Comparison of ENCODE assay signal across 9 mouse cellular contexts in the genomic region with DNA sequence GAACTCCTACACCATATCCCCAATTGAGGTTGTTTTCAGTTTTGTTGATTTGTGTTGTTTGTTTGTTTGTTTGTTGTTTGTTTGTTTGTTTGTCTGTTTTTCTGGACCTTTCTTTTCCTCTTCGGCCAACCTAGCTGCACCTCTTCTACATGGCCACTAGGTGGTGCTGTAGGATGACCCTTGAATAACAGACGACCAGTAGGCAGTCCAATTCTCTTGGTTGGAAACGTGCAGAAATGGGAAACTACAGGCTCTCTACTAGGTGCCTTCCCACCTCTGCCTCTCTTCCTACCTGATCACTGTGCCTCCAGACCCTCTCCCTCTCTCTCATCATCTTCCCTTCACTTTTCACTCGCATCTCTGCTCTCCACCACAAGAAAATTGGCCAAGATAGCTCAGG. TPM values are rescaled to one million over a fixed set of nuclear protein-coding genes. Genes with fewer than 3 reads are reported as not detected.
DNase-seq lines count a peak whose midpoint lies in the region; ATAC-seq and TF ChIP-seq lines count a peak whose summit lies in the region.
"Had no signal": no experiment of that assay in that cellular context is flagged by ENCODE, and none has a peak within 500 bp of the region (broad histone marks: within the 10 kb centered on the region; RNA-seq: fewer than 3 reads in every experiment).

No protein-coding gene starts in this region.

- H3K4me3 ChIP-seq in heart, postnatal 0 days (ENCODE audit: low read depth, low read length), result no peak overlapping the region
- no peak overlapping the region for H3K4me3 ChIP-seq in forebrain, embryonic 11.5 days (ENCODE audit: low read depth, low read length)
- H3K4me3 ChIP-seq in midbrain, embryonic 10.5 days, result no peak overlapping the region
- H3K4me3 ChIP-seq: limb, embryonic 15.5 days had no signal

- H3K27me3 ChIP-seq in heart, postnatal 0 days (ENCODE audit: control insufficient read depth, insufficient read depth, low read length), result peaks cover 5% of the 10 kb centered on the region; the same call in 1 of the 2 replicates
- H3K27me3 ChIP-seq in forebrain, embryonic 11.5 days (ENCODE audit: control insufficient read depth, insufficient read depth, low read length), result no peaks in the 10 kb centered on the region
- no peaks in the 10 kb centered on the region for H3K27me3 ChIP-seq in midbrain, embryonic 10.5 days (ENCODE audit: low read depth, poor library complexity, severe bottlenecking)

- peak; percentile 39 for DNase-seq in heart, postnatal 0 days (ENCODE audit: low spot score)
- no peak for DNase-seq in heart, postnatal 25 days (ENCODE audit: low spot score)
- peak; percentile 19 for DNase-seq in c-Kit-positive CD71-negative TER-119-negative erythroid progenitor cells, embryonic 14.5 days (ENCODE audit: low read depth)
- DNase-seq in forebrain, embryonic 11.5 days (ENCODE audit: low spot score), result peak; percentile 60
- DNase-seq in kidney, postnatal 10 days, result peak; percentile 53
- DNase-seq in midbrain, embryonic 10.5 days (ENCODE audit: low spot score), result peak; percentile 30
- DNase-seq in testis, postnatal 14 days (ENCODE audit: low spot score), result peak; percentile 15

- H3K27ac ChIP-seq in heart, postnatal 0 days (ENCODE audit: low read depth), result no peak overlapping the region
- H3K27ac ChIP-seq in forebrain, embryonic 11.5 days (ENCODE audit: low read depth, low read length), result no peak overlapping the region
- no peak overlapping the region for H3K27ac ChIP-seq in midbrain, embryonic 10.5 days (replicated peaks)
- H3K27ac ChIP-seq: limb, embryonic 15.5 days had no signal

- TF ChIP-seq CTCF in heart, postnatal 0 days (IDR thresholded peaks at IDR 0.05; ENCODE audit: low read depth), result peak; percentile 96

- no peak overlapping the region for H3K9ac ChIP-seq in heart, postnatal 0 days (replicated peaks; ENCODE audit: low read depth, low read length)
- H3K9ac ChIP-seq in forebrain, embryonic 11.5 days (ENCODE audit: low read length), result no peak overlapping the region
- H3K9ac ChIP-seq: limb, embryonic 15.5 days had no signal

- no peaks in the 10 kb centered on the region for H3K36me3 ChIP-seq in heart, postnatal 0 days (replicated peaks; ENCODE audit: control insufficient read depth, insufficient read depth, low read length)
- no peaks in the 10 kb centered on the region for H3K36me3 ChIP-seq in forebrain, embryonic 11.5 days (ENCODE audit: control insufficient read depth, insufficient read depth, low read length)
- no peaks in the 10 kb centered on the region for H3K36me3 ChIP-seq in midbrain, embryonic 10.5 days
- H3K36me3 ChIP-seq: limb, embryonic 15.5 days had no signal

- WGBS in heart, postnatal 0 days, result 6% methylated on average over 4 of the region's 4 CpGs
- 2% methylated on average over 4 of the region's 4 CpGs for WGBS in forebrain, embryonic 11.5 days
- WGBS in midbrain, embryonic 10.5 days, result 8% methylated on average over 4 of the region's 4 CpGs

- peak overlapping the region; percentile 5; the same call in 1 of the 2 replicates for H3K4me2 ChIP-seq in heart, postnatal 0 days (ENCODE audit: low read depth, low read length)
- H3K4me2 ChIP-seq in forebrain, embryonic 11.5 days (ENCODE audit: low read depth, low read length, severe bottlenecking), result no peak overlapping the region
- H3K4me2 ChIP-seq: limb, embryonic 15.5 days had no signal

- H3K9me3 ChIP-seq in heart, postnatal 0 days (replicated peaks; ENCODE audit: control insufficient read depth, low read length), result no peaks in the 10 kb centered on the region
- H3K9me3 ChIP-seq in forebrain, embryonic 11.5 days (ENCODE audit: control insufficient read depth, low read length), result no peaks in the 10 kb centered on the region
- no peaks in the 10 kb centered on the region for H3K9me3 ChIP-seq in midbrain, embryonic 10.5 days (replicated peaks)
- H3K9me3 ChIP-seq: limb, embryonic 15.5 days had no signal

- ATAC-seq in heart, postnatal 0 days (ENCODE audit: insufficient read depth, low read depth), result no peak
- ATAC-seq in CD4-positive, CD25-positive, alpha-beta regulatory T cell, adult 4 months, result peak; percentile 33
- ATAC-seq in forebrain, embryonic 11.5 days (replicated peaks; ENCODE audit: low FRiP score), result peak; percentile 54

- intact Hi-C loops in heart, postnatal 25 days (cut with DNase I), result loop anchor here (2.0 to 10.0 kb wide), 5 partner anchors 55 to 373 kb away; a partner anchor contains a TSS

- no peak for TF ChIP-seq EP300 in heart, postnatal 0 days (IDR thresholded peaks at IDR 0.05; ENCODE audit: low read depth)

- H3K4me1 ChIP-seq in heart, postnatal 0 days (ENCODE audit: control insufficient read depth, insufficient read depth), result no peaks in the 10 kb centered on the region
- no peaks in the 10 kb centered on the region for H3K4me1 ChIP-seq in forebrain, embryonic 11.5 days (replicated peaks; ENCODE audit: control insufficient read depth, insufficient read depth, low read length)
- no peaks in the 10 kb centered on the region for H3K4me1 ChIP-seq in midbrain, embryonic 10.5 days
- H3K4me1 ChIP-seq: limb, embryonic 15.5 days had no signal

RNA-seq across cellular contexts. Expression of a gene that starts 6.9 kb away (rescaled TPM):
- 0.99 and 1.2 TPM in 2 replicates for total RNA-seq in heart, postnatal 0 days (2014; rRNA removed; ENCODE audit: low replicate concordance)
- polyA plus RNA-seq in heart, postnatal 0 days (2015; fragmentation: Nextera tagmentation; extraction: Ambion mirVana), result 0.01 and 0.07 TPM in 2 replicates
- total RNA-seq in heart, postnatal 25 days (2021), result 1 to 10 TPM; 1.4 to 2.0 TPM
- polyA plus RNA-seq in CD4-positive, CD25-positive, alpha-beta regulatory T cell, adult 4 months (2017; shearing (Covaris generic)), result under 1 TPM; 0.35 to 0.76 TPM
- 0.05 and 0.20 TPM in 2 replicates for polyA plus RNA-seq in forebrain, embryonic 11.5 days (2014; fragmentation: Nextera tagmentation; extraction: Ambion mirVana)
- 0.10 and 0.11 TPM in 2 replicates for polyA plus RNA-seq in midbrain, embryonic 10.5 days (2016; fragmentation: Nextera tagmentation; extraction: Ambion mirVana)

RNA-seq across cellular contexts. Expression of a gene that starts 58.1 kb away (rescaled TPM):
- 1.7 TPM in 1 of 2 replicates, not detected in the other for total RNA-seq in heart, postnatal 0 days (2014; rRNA removed; ENCODE audit: low replicate concordance)
- 0.10 and 0.19 TPM in 2 replicates for polyA plus RNA-seq in heart, postnatal 0 days (2015; fragmentation: Nextera tagmentation; extraction: Ambion mirVana)
- total RNA-seq in heart, postnatal 25 days (2021), result under 1 TPM; 0.36 to 0.47 TPM
- 10 to 100 TPM in 1 of 2 experiments, 1 to 10 TPM in 1; 9.8 to 15.2 TPM for polyA plus RNA-seq in CD4-positive, CD25-positive, alpha-beta regulatory T cell, adult 4 months (2017; shearing (Covaris generic))
- polyA plus RNA-seq in forebrain, embryonic 11.5 days (2014; fragmentation: Nextera tagmentation; extraction: Ambion mirVana), result 9.2 and 9.5 TPM in 2 replicates
- polyA plus RNA-seq in midbrain, embryonic 10.5 days (2016; fragmentation: Nextera tagmentation; extraction: Ambion mirVana), result 3.2 and 3.4 TPM in 2 replicates
